Mouse (Mus musculus) embryonic fibroblast, embryonic 13.5 days (primary cell): ENCODE data around the gene Has1.

Experiments used
- CTCF ChIP-seq: IDR thresholded peaks from 2 replicates; pipeline ENCODE4 v1.5.1; 2011; ENCODE audit warnings: mild to moderate bottlenecking, control low read depth, low read length, moderate library complexity, borderline replicate concordance; ENCODE audit not compliant: insufficient read depth
- POLR2A ChIP-seq: IDR thresholded peaks from 2 replicates; pipeline ENCODE4 v1.6.1; 2011; ENCODE audit warnings: low read depth, mild to moderate bottlenecking, control low read depth, low read length, moderate library complexity

DNA sequence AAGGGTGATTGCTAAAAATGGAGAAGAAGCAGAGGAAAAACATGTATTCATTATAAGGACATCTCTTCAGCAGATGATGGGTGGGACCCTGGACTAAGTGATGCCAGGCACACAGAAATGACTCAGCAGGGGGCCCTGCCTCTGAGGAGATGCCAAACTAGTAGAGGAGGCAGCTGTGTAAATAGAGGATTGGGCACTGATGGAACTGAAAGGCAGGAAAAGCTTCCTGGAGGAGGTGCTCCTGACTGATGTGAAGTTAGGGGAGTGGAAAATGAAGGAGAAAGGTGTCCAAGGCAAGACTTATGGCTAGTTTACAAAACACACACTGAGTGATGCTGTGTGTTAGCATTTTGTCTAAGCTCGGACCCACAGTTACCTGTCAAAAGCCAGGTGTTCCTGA, 2.4 kb upstream of the Has1 start:
- TF ChIP-seq CTCF, result no peak
- no peak for TF ChIP-seq POLR2A
